Mouse (Mus musculus): ENCODE measurements around the gene Pgap3. TPM values are rescaled to one million over a fixed set of nuclear protein-coding genes. Genes with fewer than 3 reads are reported as not detected.

Gene Pgap3
- polyA plus RNA-seq, 1 experiment: 17.7 TPM

GRCm38 (mm10) chr11:98339071-98339501, 61.2 kb downstream of the Pgap3 start:
- Histone ChIP-seq H3K27ac (ENCODE audit: insufficient read depth, low read length) (no peak overlapping the region), H3K27me3 (ENCODE audit: control insufficient read depth, insufficient read depth, low read length) (peaks cover 26% of the 10 kb centered on the region), H3K36me3 (ENCODE audit: control insufficient read depth, insufficient read depth, low read length) (no peaks in the 10 kb centered on the region), H3K4me3 (ENCODE audit: extremely low read depth, insufficient read depth, insufficient read length) (peak overlapping the region; percentile 41; the same call in 1 of the 2 replicates), H3K4me1 (ENCODE audit: control insufficient read depth, insufficient read depth, insufficient read length) (peaks cover 14% of the 10 kb centered on the region)
- 2% methylated on average over 19 of the region's 19 CpGs for WGBS
- TF ChIP-seq POLR2A (IDR thresholded peaks at IDR 0.05; ENCODE audit: low read depth, low read length): no peak
- no peak for TF ChIP-seq CTCF (IDR thresholded peaks at IDR 0.05; ENCODE audit: extremely low read depth, insufficient read depth, insufficient read length, insufficient replicate concordance)
- no peak for DNase-seq (ENCODE audit: low read depth in 1 of 2, low spot score in 2 of 2)

Other genes with a start within 250 kb of the Pgap3 start
- gene Med1, start 207.2 kb downstream of the Pgap3 start, polyA plus RNA-seq (2012; rRNA removed): 8.8 and 9.2 TPM in 2 replicates
- 12.4 and 12.7 TPM in 2 replicates for gene Cdk12, start 197.4 kb downstream of the Pgap3 start, polyA plus RNA-seq (2012; rRNA removed)
- gene Neurod2, start 70.8 kb downstream of the Pgap3 start, polyA plus RNA-seq (2012; rRNA removed): not detected in 2 replicates
- 0.27 and 0.44 TPM in 2 replicates for gene Ppp1r1b, start 52.1 kb downstream of the Pgap3 start, polyA plus RNA-seq (2012; rRNA removed)
- 70.7 and 80.2 TPM in 2 replicates for gene Stard3, start 42.1 kb downstream of the Pgap3 start, polyA plus RNA-seq (2012; rRNA removed)
- 0.42 and 0.43 TPM in 2 replicates for gene Tcap, start 16.7 kb downstream of the Pgap3 start, polyA plus RNA-seq (2012; rRNA removed)
- gene Pnmt, start 14.0 kb downstream of the Pgap3 start, polyA plus RNA-seq (2012; rRNA removed): 0.07 TPM in 1 of 2 replicates, not detected in the other
- gene Erbb2, start 12.0 kb upstream of the Pgap3 start, polyA plus RNA-seq (2012; rRNA removed): 4.0 and 5.5 TPM in 2 replicates
- gene Mien1, start 38.5 kb upstream of the Pgap3 start, polyA plus RNA-seq (2012; rRNA removed): 37.1 and 37.8 TPM in 2 replicates
- gene Grb7, start 45.9 kb upstream of the Pgap3 start, polyA plus RNA-seq (2012; rRNA removed): 1.1 and 1.2 TPM in 2 replicates
- gene Ikzf3, start 145.5 kb upstream of the Pgap3 start, polyA plus RNA-seq (2012; rRNA removed): 104 and 113 TPM in 2 replicates
- 1.2 TPM in 2 replicates for gene Zpbp2, start 150.6 kb upstream of the Pgap3 start, polyA plus RNA-seq (2012; rRNA removed)
- 37.4 and 42.9 TPM in 2 replicates for gene Ormdl3, start 186.9 kb upstream of the Pgap3 start, polyA plus RNA-seq (2012; rRNA removed)
- gene Lrrc3c, start 197.8 kb upstream of the Pgap3 start, polyA plus RNA-seq (2012; rRNA removed): not detected in 2 replicates
- not detected in 2 replicates for gene Gm12355, start 225.2 kb upstream of the Pgap3 start, polyA plus RNA-seq (2012; rRNA removed)
- not detected in 2 replicates for gene Gsdma3, start 225.9 kb upstream of the Pgap3 start, polyA plus RNA-seq (2012; rRNA removed)
- not detected in 2 replicates for gene Gsdma2, start 246.3 kb upstream of the Pgap3 start, polyA plus RNA-seq (2012; rRNA removed)